In genomic region chr5:142630224-142630623, GRCm38 (mm10) we compare ENCODE assay signal across 8 mouse cellular contexts. TPM values are rescaled to one million over a fixed set of nuclear protein-coding genes. Genes with fewer than 3 reads are reported as not detected.
A peak's percentile ranks its signal among the peaks of the same experiment; 100 is the strongest.
DNase-seq lines count a peak whose midpoint lies in the region; ATAC-seq lines count a peak whose summit lies in the region.

No protein-coding gene starts in this region.

- H3K36me3 ChIP-seq in heart, embryonic 14.5 days (ENCODE audit: control insufficient read depth, insufficient read depth, low read length), result peaks cover 19% of the 10 kb centered on the region
- H3K36me3 ChIP-seq in limb, embryonic 15.5 days, result peaks cover 16% of the 10 kb centered on the region
- H3K36me3 ChIP-seq in neural tube, embryonic 12.5 days, result peaks cover 14% of the 10 kb centered on the region

- H3K4me2 ChIP-seq in heart, embryonic 14.5 days (ENCODE audit: low read length), result peak overlapping the region; percentile 84
- peak overlapping the region; percentile 82 for H3K4me2 ChIP-seq in limb, embryonic 15.5 days
- peak overlapping the region; percentile 97 for H3K4me2 ChIP-seq in neural tube, embryonic 12.5 days (replicated peaks)

- H3K27ac ChIP-seq in brown adipose tissue, adult 24 weeks (replicated peaks; ENCODE audit: low read depth, low read length), result 0 out of 2 replicates have a peak overlapping the region, but pooled peaks have one; percentile 6
- H3K27ac ChIP-seq in heart, embryonic 14.5 days (replicated peaks in 1 of 2; ENCODE audit: control insufficient read depth in 1 of 2, insufficient read depth in 1 of 2, low read depth in 2 of 2, low read length in 2 of 2), result peak overlapping the region in 1 of 2 experiments; percentile 79; a peak in 2 of 4 replicates
- H3K27ac ChIP-seq in limb, embryonic 15.5 days, result no peak overlapping the region; the same call in 1 of the 2 replicates
- H3K27ac ChIP-seq in neural tube, embryonic 12.5 days, result no peak overlapping the region

- H3K27me3 ChIP-seq in heart, embryonic 14.5 days (ENCODE audit: control insufficient read depth, insufficient read depth, low read length), result no peaks in the 10 kb centered on the region; the same call in 1 of the 2 replicates
- H3K27me3 ChIP-seq in limb, embryonic 15.5 days, result no peaks in the 10 kb centered on the region
- no peaks in the 10 kb centered on the region for H3K27me3 ChIP-seq in neural tube, embryonic 12.5 days (replicated peaks)

- WGBS in heart, embryonic 14.5 days, result 15% methylated on average over 6 of the region's 6 CpGs
- WGBS in limb, embryonic 15.5 days, result 8% methylated on average over 6 of the region's 6 CpGs
- WGBS in neural tube, embryonic 12.5 days, result 11% methylated on average over 6 of the region's 6 CpGs

- peak overlapping the region; percentile 75 for H3K4me3 ChIP-seq in brown adipose tissue, adult 24 weeks (ENCODE audit: insufficient read depth, low read depth, low read length)
- H3K4me3 ChIP-seq in heart, embryonic 14.5 days (ENCODE audit: control insufficient read depth in 1 of 2, insufficient read depth in 1 of 2, low read depth in 1 of 2, low read length in 2 of 2), result peak overlapping the region; percentile 73 to 88
- peak overlapping the region; percentile 85 for H3K4me3 ChIP-seq in limb, embryonic 15.5 days
- H3K4me3 ChIP-seq in neural tube, embryonic 12.5 days, result peak overlapping the region; percentile 93

- H3K9me3 ChIP-seq in heart, embryonic 14.5 days (ENCODE audit: control insufficient read depth, low read length), result no peaks in the 10 kb centered on the region
- no peaks in the 10 kb centered on the region for H3K9me3 ChIP-seq in limb, embryonic 15.5 days
- H3K9me3 ChIP-seq in neural tube, embryonic 12.5 days, result no peaks in the 10 kb centered on the region

- H3K9ac ChIP-seq in heart, embryonic 14.5 days (ENCODE audit: low read length), result peak overlapping the region; percentile 94
- H3K9ac ChIP-seq in limb, embryonic 15.5 days, result peak overlapping the region; percentile 85
- H3K9ac ChIP-seq in neural tube, embryonic 12.5 days, result peak overlapping the region; percentile 93

- ATAC-seq in heart, embryonic 14.5 days (ENCODE audit: insufficient number of reproducible peaks, insufficient read depth, low FRiP score, low read depth), result no peak
- ATAC-seq in limb, embryonic 15.5 days (ENCODE audit: insufficient number of reproducible peaks, low FRiP score, low TSS enrichment, low read depth), result no peak
- ATAC-seq in neural tube, embryonic 12.5 days (ENCODE audit: low FRiP score, low read depth), result no peak

- peaks cover 11% of the 10 kb centered on the region; the same call in 1 of the 2 replicates for H3K4me1 ChIP-seq in brown adipose tissue, adult 24 weeks (ENCODE audit: control insufficient read depth, insufficient read depth, insufficient read length, low read length)
- H3K4me1 ChIP-seq in heart, embryonic 14.5 days (ENCODE audit: control insufficient read depth in 2 of 2, insufficient read depth in 2 of 2, low read length in 2 of 2), result peaks cover 5 to 10% of the 10 kb centered on the region in 2 experiments; a peak in 3 of 4 replicates
- H3K4me1 ChIP-seq in limb, embryonic 15.5 days, result peaks cover 15% of the 10 kb centered on the region
- peaks cover 12% of the 10 kb centered on the region for H3K4me1 ChIP-seq in neural tube, embryonic 12.5 days

- peak; percentile 11 to 19 for DNase-seq in kidney, adult 8-10 months
- no peak for DNase-seq in kidney, postnatal 10 days
- no peak for DNase-seq in left cerebral cortex, adult 18-20 months (ENCODE audit: low spot score in 2 of 2)
- no peak for DNase-seq in layer of hippocampus, adult 9-10 months (ENCODE audit: low spot score)

RNA-seq across cellular contexts. Expression of gene Wipi2, which starts 2.7 kb away (rescaled TPM):
- 43.7 and 46.5 TPM in 2 replicates for polyA plus RNA-seq in brown adipose tissue, adult 24 weeks (2012; ENCODE audit: insufficient read depth, insufficient read length, missing spikeins)
- 28.7 and 31.8 TPM in 2 replicates for polyA plus RNA-seq in heart, embryonic 14.5 days (2014; fragmentation: Nextera tagmentation; extraction: Ambion mirVana)
- 40.7 and 44.1 TPM in 2 replicates for polyA plus RNA-seq in limb, embryonic 15.5 days (2015; fragmentation: Nextera tagmentation; extraction: Ambion mirVana)
- 58.1 and 61.6 TPM in 2 replicates for polyA plus RNA-seq in neural tube, embryonic 12.5 days (2016; fragmentation: Nextera tagmentation; extraction: Ambion mirVana)
- 100 to 1,000 TPM in 1 of 2 experiments, 10 to 100 TPM in 1; 93.2 to 102 TPM for total RNA-seq in left cerebral cortex, adult 18-20 months (2021)

RNA-seq across cellular contexts. Expression of gene Mmd2, which starts 21.6 kb away (rescaled TPM):
- 1.3 and 3.4 TPM in 2 replicates for polyA plus RNA-seq in brown adipose tissue, adult 24 weeks (2012; ENCODE audit: insufficient read depth, insufficient read length, missing spikeins)
- polyA plus RNA-seq in heart, embryonic 14.5 days (2014; fragmentation: Nextera tagmentation; extraction: Ambion mirVana), result 0.38 TPM in 1 of 2 replicates, not detected in the other
- polyA plus RNA-seq in limb, embryonic 15.5 days (2015; fragmentation: Nextera tagmentation; extraction: Ambion mirVana), result 1.4 and 1.5 TPM in 2 replicates
- 14.2 and 16.4 TPM in 2 replicates for polyA plus RNA-seq in neural tube, embryonic 12.5 days (2016; fragmentation: Nextera tagmentation; extraction: Ambion mirVana)
- total RNA-seq in left cerebral cortex, adult 18-20 months (2021), result 100 to 1,000 TPM; 102 to 105 TPM

Comparison
In these comparisons a context has a peak if more than half of its experiments do, and no peak if none do; other contexts are left out.
1. DNase-seq: peak in kidney, adult 8-10 months (2 of 2); none in kidney, postnatal 10 days (single experiment), left cerebral cortex, adult 18-20 months (0 of 2) and layer of hippocampus, adult 9-10 months (single experiment).
2. Peak in every context shown above with its lines, with median percentiles within 50 percentile points of each other: H3K4me3 ChIP-seq, H3K4me2 ChIP-seq and H3K9ac ChIP-seq.